Mouse (Mus musculus): ENCODE measurements around the gene Fam78a. TPM values are rescaled to one million over a fixed set of nuclear protein-coding genes. Genes with fewer than 3 reads are reported as not detected.

Fam78a gene
- total RNA-seq, 2 experiments from 2014 or later, result 9.0 to 9.7 TPM

DNA sequence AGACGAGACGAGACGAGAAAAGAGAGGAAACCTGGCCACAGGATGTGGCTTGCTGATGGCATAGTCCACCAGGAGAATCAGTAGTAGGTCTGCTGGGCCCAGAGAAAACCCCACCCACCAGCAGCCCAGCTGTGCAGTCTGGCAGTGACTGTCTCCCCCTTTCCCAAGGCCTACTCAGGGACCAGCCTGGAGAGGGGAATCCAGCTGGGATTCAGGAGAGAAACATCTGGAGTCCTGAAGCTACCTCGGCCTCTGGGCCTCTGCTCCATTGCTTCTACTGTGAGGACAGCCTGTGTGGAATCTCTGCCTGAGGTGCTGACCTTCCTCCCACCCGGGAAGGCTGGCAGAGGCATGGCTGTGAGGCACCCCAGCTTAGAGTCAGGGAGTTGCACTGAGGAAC, 36.5 kb upstream of the Fam78a start:
- no peak for TF ChIP-seq CTCF (IDR thresholded peaks at IDR 0.05)
- no peak for DNase-seq (ENCODE audit: extremely low spot score in 1 of 2, low spot score in 2 of 2)
- intact Hi-C loops (cut with DNase I), result no loop called here
- Histone ChIP-seq H3K27ac (no peak overlapping the region), H3K4me3 (no peak overlapping the region)

DNA sequence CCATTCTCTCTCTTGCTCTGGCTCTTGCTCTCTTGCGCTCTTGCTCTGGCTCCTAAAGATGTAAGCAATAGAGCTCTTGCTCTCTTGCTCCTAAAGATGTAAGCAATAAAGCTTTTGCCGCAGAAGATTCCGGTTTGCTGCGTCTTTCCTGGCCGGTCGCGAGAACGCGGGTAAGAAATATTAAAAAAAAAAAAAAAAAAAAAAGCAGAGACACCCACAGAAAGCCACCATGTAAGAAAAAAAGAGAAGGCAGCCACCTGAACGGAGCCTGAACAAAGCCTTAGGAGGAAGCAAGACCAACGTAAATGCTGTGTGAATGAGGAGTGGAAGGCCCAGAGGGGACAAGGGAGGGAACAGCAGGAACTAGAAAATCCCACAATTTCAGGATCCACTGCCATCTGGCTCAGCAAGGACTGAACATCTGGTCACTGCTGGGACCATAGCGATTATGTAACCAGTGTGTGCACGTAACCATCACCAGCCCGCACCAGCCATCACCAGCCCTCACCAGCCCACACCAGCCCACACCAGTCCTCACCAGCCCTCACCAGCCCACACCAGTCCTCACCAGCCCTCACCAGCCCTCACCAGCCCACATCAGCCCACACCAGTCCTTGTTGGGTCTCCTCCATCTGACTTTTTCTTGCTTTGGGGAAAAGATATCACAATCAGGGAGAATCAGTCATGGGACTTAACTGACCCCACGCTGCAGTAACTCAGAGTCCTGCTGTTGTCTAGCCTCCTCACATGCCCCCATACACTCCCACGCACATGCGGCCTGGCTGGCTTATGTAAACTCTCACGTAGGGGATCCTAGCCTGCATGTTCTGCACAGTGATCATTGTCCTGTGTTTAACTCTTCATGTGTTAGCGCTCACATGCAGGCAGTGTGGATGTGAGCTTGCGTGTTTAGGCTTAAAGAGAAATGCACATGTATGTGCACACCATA, 35.4 kb upstream of the Fam78a start:
- DNase-seq (ENCODE audit: extremely low spot score in 1 of 2, low spot score in 2 of 2), result no peak
- H3K4me3 ChIP-seq, result no peak overlapping the region
- H3K27ac ChIP-seq, result no peak overlapping the region
- no peak for TF ChIP-seq CTCF (IDR thresholded peaks at IDR 0.05)
- intact Hi-C loops (cut with DNase I), result no loop called here

DNA sequence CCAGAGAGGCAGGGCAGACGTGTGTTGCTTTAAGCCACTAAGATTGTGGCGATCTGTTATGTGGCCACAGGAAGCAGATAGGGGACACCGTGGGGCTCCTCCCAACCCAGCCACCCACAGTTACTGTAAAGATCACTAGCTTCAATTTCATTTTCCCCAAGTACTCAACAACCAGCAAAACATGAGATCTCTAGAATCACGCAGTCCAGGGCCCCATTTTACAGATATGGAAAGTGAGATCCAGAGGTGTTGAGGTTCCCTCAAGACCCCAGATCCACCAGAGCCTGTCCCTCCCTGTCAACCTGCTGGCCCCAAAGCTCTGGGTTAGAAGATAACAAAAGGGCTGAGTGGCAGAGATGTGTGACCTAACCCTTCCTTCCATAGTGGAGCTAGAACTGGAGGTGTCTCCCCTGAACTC, 31.2 kb upstream of the Fam78a start:
- Histone ChIP-seq H3K27ac (no peak overlapping the region), H3K4me3 (no peak overlapping the region)
- intact Hi-C loops (cut with DNase I), result no loop called here
- DNase-seq (ENCODE audit: extremely low spot score in 1 of 2, low spot score in 2 of 2), result no peak
- no peak for TF ChIP-seq CTCF (IDR thresholded peaks at IDR 0.05)

DNA sequence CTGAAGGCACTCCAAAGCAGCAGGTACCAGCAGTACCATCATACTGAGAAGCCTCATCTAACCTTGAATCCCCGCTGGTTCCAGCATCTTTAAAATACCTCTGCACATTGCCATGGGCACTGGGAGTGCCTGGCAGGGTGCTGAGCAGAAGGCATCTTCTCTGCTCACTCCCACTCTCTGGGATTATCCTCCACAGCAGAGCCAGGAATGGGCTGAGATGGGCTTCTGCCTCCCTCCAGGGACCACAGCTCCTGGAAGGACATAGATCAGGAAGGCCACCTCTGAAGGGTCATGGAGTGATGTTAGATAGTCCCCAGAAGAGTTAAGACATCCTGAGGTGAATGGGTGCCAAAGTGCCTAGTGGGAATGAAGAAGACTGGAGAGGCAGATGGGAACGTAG, 27.9 kb upstream of the Fam78a start:
- no peak for DNase-seq (ENCODE audit: extremely low spot score in 1 of 2, low spot score in 2 of 2)
- Histone ChIP-seq H3K4me3 (no peak overlapping the region), H3K27ac (peak overlapping the region; percentile 76)
- intact Hi-C loops (cut with DNase I), result no loop called here
- TF ChIP-seq CTCF (IDR thresholded peaks at IDR 0.05), result no peak

DNA sequence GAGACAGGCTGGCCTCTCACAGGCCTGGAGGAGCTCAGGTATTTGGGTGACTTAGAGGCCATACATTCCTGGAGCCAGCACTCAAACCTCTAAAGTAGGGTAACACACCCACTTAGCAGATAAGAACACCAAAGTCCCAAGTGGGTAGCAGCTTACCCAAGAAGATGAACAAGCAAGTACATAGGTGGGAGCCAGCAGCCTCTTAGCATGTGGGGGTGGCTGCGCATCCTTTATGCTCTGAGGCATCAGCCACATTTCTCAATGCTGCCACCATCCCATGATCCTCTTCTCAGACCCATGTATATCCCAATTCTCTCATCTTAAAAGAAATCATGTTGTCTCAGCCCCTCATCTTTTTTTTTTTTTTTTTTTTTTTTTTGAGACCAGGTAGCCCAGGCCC, 26.6 kb upstream of the Fam78a start:
- DNase-seq (ENCODE audit: extremely low spot score in 1 of 2, low spot score in 2 of 2), result no peak
- no peak overlapping the region for H3K4me3 ChIP-seq
- peak overlapping the region; percentile 63 for H3K27ac ChIP-seq
- TF ChIP-seq CTCF (IDR thresholded peaks at IDR 0.05), result no peak
- intact Hi-C loops (cut with DNase I), result loop anchor here (2.0 kb wide), 1 partner anchor 22 kb away; no protein-coding TSS in a partner anchor

DNA sequence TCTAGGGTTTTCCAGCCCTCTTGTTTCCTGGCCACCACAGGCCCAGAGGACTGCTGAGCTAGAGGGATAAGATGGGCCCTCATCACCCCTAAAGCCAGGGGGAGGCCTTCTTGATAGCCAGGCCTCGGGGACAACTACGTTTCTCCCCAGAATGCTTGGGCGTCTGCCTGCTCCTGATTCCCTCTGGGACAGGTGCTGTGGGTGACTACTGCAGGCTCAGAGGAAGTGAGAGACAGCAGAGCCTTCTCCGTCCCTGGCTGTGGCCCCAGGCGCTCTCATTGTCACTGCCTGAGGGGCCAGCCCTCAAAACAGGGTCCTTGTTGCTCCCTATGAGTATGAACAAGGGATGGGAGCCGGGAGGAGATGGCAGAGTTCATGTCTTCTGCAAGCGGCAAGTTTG, 21.3 kb upstream of the Fam78a start:
- TF ChIP-seq CTCF (IDR thresholded peaks at IDR 0.05), result no peak
- no peak overlapping the region for H3K4me3 ChIP-seq
- DNase-seq (ENCODE audit: extremely low spot score in 1 of 2, low spot score in 2 of 2), result no peak
- H3K27ac ChIP-seq, result peak overlapping the region; percentile 72; the same call in 1 of the 2 replicates
- intact Hi-C loops (cut with DNase I), result no loop called here

DNA sequence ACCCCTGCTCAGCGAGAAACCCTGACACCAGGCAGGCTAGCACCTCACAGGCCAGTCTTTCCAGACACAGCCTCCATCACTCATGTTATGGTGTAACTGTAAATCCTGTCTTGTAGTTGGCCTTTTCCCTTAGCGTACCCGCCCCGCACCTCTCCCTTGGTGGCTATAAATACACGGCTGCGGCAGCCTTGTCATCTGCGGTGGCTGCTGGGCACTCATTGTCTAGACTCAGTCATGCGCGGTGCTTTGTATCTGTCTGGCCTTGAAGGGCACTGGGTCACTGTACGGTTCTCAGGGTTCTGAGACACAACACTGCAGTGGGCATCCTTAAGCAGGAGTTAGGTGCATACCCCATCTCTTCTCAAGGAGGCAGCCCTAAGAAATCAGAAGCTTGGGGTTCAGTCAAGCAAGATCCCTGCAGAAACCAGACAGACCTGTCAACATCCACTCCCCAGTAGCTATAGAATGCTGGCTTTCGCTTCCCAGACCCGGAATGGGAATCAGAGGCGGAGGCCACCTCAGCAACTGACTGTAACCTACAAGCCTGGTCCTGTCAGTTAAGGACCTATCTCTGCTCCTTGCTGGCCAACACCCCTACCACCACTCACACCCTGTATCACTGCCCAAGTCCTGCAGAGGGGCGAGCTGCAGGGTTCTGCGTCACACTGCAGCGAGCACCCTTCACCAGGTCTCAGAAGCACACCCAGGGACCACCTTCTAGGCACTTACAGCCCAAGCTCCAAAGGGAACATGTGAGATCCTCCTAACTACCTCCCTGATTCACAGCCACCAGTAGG, 20.7 kb upstream of the Fam78a start:
- DNase-seq (ENCODE audit: extremely low spot score in 1 of 2, low spot score in 2 of 2), result no peak
- Histone ChIP-seq H3K4me3 (no peak overlapping the region), H3K27ac (peak overlapping the region; percentile 72)
- intact Hi-C loops (cut with DNase I), result no loop called here
- TF ChIP-seq CTCF (IDR thresholded peaks at IDR 0.05), result no peak

DNA sequence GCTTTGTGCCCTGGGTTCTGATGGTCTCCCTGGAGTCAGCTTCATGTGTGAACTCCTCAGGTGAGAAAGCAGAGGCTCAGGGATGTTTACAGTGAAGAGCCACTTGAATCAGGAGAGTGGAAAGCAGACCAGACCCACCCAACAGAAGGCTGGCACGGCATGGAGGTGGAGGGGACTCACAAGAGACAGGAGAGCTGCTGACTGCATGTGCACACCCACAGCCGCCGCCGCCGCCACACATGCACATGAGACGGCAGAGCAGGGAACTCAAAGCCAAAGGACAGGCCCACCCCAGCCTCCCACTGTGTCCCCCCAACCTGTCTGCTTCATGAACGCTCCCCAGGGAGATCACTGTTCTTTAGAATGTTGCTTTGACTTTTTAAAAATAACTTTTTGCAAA, 19.5 kb upstream of the Fam78a start:
- Histone ChIP-seq H3K27ac (peak overlapping the region; percentile 72), H3K4me3 (no peak overlapping the region)
- DNase-seq (ENCODE audit: extremely low spot score in 1 of 2, low spot score in 2 of 2), result peak; percentile 47 to 50
- no peak for TF ChIP-seq CTCF (IDR thresholded peaks at IDR 0.05)
- intact Hi-C loops (cut with DNase I), result loop anchor here (1.0 kb wide), 1 partner anchor 16 kb away; no protein-coding TSS in a partner anchor

DNA sequence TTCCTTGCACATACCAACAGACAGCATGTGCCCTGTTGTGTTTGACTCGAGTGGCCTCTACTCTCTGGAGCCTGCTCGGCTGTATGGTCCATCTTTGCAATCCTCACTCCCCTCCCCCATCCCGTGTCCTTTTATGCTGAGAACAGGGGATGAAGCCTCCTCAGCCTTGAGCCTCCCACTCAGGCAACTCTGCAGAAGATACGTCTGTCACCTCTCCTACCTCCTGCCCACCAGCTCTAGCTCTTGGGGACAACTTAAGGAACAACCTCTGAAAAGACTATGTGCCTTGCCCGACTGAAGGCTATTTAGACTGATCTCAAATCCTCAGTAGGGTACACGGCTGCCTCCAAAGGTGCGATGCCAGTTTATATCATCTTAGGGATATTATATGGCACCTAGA, 18.9 kb upstream of the Fam78a start:
- DNase-seq (ENCODE audit: extremely low spot score in 1 of 2, low spot score in 2 of 2), result no peak
- Histone ChIP-seq H3K4me3 (no peak overlapping the region), H3K27ac (peak overlapping the region; percentile 72)
- no peak for TF ChIP-seq CTCF (IDR thresholded peaks at IDR 0.05)
- intact Hi-C loops (cut with DNase I), result no loop called here

DNA sequence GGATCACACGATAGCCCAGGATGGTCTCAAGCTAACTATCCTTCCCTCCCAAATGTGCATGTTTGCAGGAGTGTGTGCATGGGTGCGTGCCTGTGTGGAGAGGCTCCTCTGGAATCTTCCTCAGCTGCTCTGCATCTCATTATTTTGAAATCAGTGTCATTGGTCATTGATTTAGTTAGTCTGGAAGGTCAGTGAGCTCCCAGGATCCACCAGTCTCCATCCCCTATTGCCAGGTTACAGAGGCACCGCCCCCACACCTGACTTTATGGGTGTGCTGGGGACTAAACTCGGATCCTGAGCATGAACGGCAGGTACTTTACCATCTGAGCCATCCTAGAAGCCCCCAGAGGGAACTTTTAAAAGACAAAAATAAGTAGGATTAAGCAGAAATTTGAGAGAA, 18.3 kb upstream of the Fam78a start:
- intact Hi-C loops (cut with DNase I), result no loop called here
- Histone ChIP-seq H3K27ac (peak overlapping the region; percentile 72), H3K4me3 (no peak overlapping the region)
- no peak for DNase-seq (ENCODE audit: extremely low spot score in 1 of 2, low spot score in 2 of 2)
- TF ChIP-seq CTCF (IDR thresholded peaks at IDR 0.05), result no peak

DNA sequence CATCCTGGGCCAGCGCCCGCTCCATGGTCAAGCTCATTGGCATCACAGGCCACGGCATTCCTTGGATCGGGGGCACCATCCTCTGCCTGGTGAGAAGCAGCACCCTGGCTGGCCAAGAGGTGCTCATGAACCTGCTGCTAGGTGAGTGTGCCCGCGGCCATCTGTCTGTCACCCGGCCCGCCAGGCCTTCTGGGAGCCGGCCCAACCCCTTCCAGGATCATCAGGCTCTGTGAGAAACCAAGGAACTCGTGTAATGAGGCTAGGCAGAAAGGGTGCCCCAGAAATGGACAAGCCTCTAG, 11.4 kb upstream of the Fam78a start:
- no peak for TF ChIP-seq CTCF (IDR thresholded peaks at IDR 0.05)
- no peak for DNase-seq (ENCODE audit: extremely low spot score in 1 of 2, low spot score in 2 of 2)
- intact Hi-C loops (cut with DNase I), result no loop called here
- H3K4me3 ChIP-seq, result peak overlapping the region; percentile 80
- peak overlapping the region; percentile 95 for H3K27ac ChIP-seq

Measured in left cerebral cortex, adult 2 months (tissue).